Mouse (Mus musculus) adrenal gland, adult 18-20 months (tissue): ENCODE results near the gene Sacm1l. TPM values are rescaled to one million over a fixed set of nuclear protein-coding genes. Genes with fewer than 3 reads are reported as not detected.

Experiments
- DNase-seq, 2 experiments: peaks; one replicate each; pipeline ENCODE4 v3.0.0; 2021 to 2022; ENCODE audit warnings: low spot score in 2 of 2
- total RNA-seq, 2 experiments: library from RNA; stranded (reverse); gene quantifications; 1 replicate in 1 of 2; 2 replicates in 1 of 2; pipeline ENCODE4 v1.2.3; 2021

Gene Sacm1l
- total RNA-seq, 2 experiments from 2014 or later: 158 to 175 TPM

DNA sequence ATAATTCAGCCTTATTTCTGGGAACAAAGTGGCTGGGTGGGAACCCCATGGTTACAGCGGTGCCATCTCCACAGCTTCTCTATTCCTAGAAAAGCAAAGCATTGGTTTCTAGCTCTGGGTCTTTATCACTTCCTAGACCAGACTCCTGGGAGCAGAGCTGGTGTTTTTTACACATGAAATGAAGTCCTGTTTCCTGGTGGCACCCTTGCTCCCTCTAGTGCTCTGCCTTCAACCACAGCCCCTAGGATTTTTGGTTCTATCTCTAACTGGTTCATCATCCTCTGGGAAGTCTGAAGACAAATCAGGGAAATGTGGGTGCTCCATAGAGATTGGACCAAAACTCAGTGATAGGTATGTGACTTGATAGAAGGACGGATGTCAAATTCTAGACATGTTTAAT, 22.2 kb upstream of the Sacm1l start:
- DNase-seq: no peak

GRCm38 (mm10) chr9:123508986-123509385, 20.6 kb upstream of the Sacm1l start:
- no peak for DNase-seq

DNA sequence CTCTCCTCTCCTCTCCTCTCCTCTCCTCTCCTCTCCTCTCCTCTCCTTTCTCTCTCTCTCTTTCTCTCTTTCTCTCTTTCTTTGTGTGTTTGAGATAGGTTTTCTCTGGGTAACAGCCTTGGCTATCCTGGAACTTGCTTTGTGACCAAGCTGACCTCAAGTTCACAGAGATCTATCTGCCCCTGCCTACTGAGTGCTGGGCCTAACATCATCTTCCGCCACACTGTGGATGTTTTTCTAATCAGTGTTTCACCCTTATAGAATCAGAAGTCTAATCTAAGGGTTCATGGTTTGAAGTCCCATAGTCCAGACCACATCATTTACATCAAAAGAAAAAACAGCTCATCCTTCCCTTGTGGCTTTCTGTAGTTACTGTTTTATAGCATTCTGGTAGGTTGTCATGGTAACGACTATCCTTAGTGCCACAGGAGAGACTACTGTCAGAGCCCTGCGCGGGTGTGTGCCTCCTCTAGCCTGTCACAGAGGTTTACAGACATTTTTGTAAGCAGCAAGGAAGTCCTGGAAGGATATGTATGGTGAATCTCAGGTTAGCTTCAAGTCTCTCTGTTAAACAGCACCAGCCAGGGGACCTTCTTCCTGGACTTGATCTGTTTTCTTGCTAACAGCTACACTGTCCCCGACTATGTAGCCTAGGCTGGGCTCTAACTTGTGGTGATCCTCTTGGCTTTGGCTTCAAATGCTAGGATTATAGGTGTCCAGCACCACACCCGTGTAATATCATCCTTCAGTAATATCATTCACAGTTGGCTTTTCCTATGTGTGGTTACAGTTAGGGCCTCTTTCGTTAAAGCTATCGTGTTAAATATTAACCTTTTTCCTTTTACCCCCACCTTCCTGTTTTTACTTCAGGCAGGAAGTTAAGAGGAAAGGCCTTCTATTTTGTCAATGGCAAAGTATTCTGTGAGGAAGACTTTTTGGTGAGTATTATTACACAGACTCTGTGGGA, 19.6 kb upstream of the Sacm1l start:
- DNase-seq: no peak

GRCm38 (mm10) chr9:123510926-123511325, 18.6 kb upstream of the Sacm1l start:
- no peak for DNase-seq

DNA sequence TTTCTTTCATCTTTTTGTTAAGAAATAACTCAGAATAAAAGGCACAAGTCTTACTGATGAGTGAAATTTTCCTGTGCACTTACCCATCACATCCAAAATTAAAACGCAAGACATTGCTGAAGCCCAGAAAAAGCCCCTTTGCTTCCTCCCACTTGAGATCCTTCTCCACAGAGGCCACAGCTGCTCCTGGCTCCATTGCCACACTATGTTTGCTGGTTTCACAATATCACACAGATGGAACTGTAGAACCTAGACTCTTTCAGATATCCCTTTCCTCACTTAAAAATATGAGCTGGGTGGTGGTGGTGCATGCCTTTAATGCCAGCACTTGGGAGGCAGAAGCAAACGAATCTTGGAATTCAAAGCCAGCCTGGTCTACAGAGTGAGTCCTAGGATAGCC, 17.1 kb upstream of the Sacm1l start:
- DNase-seq: no peak

DNA sequence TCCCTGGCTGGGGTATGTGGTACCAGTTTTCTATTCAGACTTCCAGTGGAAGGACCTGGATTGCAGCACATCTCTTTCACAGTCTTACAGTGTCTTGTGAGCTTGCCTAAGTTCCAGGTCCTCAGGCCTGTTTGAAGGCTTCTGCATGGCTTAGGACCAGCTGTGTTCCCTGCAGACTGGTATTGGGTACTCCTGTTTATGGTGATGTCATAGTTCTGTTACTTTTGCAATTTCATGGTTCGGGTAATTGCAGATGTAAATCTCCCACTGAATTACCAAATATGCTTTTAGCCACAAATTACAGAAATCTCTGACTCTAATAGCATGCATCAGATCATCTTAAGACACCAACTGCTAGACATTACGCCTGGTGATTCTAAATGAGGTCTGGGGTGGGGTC, 14.5 kb upstream of the Sacm1l start:
- DNase-seq: no peak

DNA sequence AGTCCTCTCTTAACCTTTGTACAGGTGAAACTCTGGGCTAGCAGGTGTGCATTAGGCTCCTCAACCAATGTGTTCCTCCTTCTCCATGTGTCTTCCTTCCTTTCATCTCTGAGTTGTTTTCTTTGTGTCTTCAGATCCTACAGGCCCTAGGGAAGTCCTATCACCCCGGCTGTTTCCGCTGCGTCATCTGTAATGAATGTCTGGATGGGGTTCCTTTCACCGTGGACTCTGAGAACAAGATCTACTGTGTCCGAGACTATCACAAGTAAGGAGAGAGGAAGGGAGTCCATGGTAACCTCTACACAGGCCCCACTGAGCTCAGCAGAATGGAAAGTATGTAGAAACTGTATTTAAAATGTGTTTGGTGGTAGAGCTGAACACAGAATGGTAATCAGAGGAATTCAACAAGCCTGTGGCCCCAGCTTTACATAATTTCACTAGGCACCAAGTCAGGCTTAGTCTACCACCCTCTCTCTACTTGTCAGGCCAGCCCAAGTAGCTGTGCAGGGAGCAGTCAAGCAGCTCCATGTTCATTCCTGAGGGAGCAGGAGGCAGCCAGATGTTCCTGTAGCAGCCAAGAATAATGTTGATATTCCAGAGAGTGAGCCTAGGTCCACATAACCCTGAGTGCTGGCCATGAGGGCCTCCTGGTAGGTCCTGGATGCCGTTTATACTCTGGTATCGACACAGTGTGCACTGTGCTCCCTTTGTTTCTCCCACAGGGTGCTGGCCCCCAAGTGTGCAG, 12.7 kb upstream of the Sacm1l start:
- DNase-seq: no peak

DNA sequence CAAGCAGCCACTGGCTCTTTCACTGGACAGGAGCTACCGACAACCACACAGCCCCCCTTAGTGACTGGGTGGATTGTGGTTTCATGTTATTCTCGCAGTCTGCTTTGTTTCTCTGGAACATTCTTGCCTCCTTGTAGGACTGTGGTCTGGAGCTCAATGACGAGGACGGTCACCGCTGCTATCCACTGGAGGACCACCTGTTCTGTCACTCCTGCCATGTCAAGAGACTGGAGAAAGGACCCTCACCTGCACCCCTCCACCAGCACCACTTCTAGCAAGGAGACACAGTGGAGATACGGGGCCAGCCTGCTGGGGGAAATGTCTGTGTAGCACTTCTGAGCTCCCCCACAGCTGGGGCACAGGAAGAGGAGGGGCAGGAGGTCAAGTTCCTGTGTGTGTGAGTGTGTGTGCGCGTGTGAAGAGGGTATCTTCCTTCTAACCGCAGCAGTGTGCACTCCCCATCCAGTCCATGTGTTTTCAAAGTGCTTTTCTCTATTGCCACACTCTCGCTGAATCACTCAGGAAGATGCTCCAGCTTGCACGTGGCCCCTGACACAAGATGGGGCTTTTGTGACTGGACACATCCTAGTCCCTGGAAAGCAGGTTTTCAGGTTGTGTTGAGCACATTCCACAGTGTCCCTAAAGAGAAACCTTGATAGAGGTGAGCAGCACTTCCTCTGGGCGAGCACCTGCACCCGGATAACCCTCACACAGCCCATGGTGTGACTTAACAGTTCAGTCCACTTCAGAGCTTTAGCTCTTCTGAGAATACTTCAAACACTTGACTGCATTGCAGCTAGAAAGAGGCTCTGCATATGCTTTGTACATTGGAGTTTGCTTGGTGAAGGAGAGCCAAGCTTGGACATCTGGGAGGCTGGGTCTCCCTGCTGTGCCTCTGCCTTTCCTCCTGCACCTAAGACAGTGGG, 10.3 kb upstream of the Sacm1l start:
- no peak for DNase-seq

DNA sequence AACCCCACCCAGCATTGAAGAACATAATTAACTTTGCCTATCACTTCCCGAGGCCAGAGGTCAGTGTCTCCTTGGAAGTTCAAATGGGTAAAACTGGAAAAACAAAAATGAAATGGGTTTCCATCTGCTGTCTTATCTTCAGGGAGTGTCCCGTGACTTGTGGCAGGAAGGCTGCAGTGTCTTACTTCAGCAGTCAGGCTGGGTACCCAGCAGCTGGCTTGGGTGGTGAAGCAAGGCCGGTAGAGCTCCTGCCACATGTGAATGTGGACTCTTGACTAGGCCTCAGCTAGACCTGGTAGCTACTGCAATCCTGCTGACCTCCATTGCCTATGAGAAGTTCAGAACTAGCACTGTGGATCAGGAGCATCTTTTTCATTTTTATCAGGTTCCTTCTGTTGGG, 8.8 kb upstream of the Sacm1l start:
- DNase-seq: no peak

DNA sequence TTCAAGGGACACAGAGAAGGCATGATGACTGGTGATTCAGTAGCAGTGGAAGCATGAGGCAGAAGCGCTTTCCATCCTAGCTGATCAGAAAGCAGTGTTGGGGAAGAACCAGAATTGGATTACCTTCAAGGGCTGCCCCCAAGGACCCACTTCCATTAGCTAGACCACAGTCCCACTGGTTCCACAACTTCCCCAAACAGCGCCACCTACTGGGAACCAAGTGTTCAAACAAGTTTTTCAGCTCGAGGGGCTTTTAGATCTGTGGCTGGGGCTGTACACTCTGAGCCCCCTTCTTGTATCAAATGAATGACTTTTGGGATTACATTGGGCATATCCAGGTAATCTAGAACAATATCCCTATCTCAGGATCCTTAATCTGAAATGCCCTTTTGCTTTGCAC, 5.9 kb upstream of the Sacm1l start:
- DNase-seq: peak; percentile 37 to 52

GRCm38 (mm10) chr9:123525095-123525494, 4.5 kb upstream of the Sacm1l start:
- DNase-seq: peak; percentile 47 to 56

DNA sequence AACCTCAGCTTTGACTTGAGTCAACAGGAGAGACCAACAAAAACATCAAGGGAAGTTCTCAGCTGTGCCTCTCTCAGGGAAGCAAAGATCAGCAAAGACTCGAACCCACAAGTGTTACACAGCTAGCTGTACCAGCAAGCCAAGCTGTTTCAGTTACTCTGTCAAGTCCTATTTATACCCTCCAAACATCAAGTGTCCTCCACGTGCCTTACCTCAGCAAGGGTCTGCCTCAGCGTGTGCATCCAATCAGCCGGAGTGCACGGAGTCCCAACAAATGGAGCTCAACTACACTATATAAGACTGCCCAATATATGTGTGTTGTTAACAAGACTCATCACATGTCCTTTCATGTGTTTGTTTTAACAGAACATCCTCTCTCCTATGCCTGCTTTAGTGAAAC, 3.1 kb upstream of the Sacm1l start:
- DNase-seq: no peak

GRCm38 (mm10) chr9:123528087-123528925, 1.3 kb upstream of the Sacm1l start:
- peak in 1 of 2 experiments; percentile 21 for DNase-seq

DNA sequence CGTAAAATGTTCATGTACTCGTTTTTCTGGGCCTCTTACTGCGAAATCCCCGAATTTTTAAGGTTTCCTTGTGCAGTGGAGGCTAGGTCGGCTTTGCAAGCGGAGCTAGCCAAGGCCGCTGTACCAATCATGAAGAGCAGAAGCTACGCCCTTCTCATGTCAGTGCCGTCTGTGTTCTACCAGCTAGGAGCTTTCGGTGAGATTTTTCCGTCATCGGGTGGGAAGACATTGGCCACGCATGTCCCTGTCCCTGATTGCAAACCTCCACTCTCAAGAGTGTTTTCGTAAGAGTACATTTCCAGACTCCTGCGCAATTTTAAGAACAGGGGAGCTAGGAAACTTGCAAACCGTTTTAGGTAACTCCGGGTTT, 648 bp upstream of the Sacm1l start:
- DNase-seq: peak; percentile 41 to 53

DNA sequence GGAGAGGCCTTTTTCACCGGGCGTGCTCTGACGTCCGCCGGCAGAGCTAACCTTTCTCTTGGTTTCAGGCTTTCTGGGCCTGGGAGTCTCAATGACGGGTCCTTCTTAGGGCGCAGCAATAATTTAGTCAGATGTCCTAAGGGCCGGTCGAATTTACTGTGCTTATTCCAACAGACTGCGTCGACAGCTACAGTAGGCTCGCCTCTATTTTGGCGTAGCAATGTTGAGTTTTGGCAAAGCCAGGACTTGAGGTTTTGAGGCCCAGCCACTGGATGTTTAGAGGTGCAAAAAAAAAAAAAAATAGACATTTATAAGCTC, 558 bp downstream of the Sacm1l start:
- no peak for DNase-seq

GRCm38 (mm10) chr9:123530566-123531130, 1.1 kb downstream of the Sacm1l start:
- no peak for DNase-seq

- no peak for DNase-seq
These were observed 1.7 kb downstream of the Sacm1l start for GRCm38 (mm10) chr9:123531234-123531633.

DNA sequence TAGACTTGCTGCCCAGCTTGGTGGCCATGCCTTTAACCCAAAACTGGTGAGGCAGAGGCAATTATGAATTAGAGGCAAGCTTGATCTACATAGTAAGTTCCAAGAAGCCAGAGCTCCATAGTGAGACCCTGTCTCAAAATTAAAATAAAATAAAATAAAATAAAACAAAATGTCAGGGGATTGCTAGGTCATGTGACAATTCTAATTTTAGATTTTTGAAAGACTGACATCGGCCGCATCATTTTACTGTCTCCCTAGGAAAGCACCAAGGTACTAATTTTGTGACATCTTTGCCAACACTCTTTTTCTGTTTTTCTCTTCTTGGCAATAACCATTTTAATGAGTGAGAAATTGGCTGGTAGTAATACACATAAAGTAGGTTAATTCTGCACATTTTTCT, 7.1 kb downstream of the Sacm1l start:
- DNase-seq: no peak

- no peak for DNase-seq
These were observed 8.6 kb downstream of the Sacm1l start for GRCm38 (mm10) chr9:123538189-123538588.

GRCm38 (mm10) chr9:123539093-123539492, 9.5 kb downstream of the Sacm1l start:
- DNase-seq: no peak
